Mouse (Mus musculus): ENCODE data around the gene Dhcr7. TPM values are rescaled to one million over a fixed set of nuclear protein-coding genes. Genes with fewer than 3 reads are reported as not detected.

Dhcr7 gene
- total RNA-seq, 2 experiments from 2014 or later: 79.5 to 85.8 TPM

DNA sequence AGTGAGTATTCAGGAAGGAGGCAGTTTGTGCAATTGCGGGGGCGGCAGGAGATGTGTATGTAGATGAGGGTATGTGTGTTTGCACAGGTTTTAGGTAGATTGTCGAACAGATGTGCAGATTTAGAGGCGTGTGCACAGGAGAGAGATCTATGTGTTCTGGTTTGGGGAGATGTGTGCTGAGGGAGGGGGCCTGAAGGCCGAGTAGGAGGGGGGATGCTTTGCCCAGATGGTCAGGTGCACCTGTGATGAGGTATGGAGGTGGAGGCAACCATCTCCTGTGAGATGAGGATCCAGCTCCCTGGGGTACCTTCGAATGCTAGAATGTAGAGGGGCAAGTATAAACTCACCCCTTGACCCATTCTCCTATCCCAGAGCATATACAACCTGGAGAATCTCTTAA lies 7.5 kb downstream of the Dhcr7 start:
- intact Hi-C loops (cut with DNase I): no loop called here
- no peak for DNase-seq (ENCODE audit: extremely low spot score in 1 of 2, low spot score in 2 of 2)

DNA sequence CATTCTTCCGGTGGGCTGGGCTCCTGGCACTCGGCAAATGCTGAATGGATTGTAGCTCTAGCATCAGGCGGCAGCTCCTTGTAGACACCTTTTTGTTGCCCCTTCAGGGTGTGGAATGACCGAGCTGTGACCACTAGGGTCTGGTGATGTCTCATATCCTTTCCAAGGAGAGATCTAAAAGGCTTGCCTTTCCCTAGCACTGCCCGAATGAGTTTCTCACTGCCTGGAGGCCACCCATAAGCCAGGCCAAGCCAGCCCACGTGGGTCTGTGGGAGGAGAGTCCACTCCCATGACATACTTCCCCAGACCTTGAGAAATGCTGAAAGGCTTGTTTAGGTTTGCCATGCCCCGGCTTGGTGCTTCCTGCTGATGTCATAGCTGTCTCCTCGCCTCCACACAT lies 9.3 kb downstream of the Dhcr7 start:
- intact Hi-C loops (cut with DNase I): no loop called here

DNA sequence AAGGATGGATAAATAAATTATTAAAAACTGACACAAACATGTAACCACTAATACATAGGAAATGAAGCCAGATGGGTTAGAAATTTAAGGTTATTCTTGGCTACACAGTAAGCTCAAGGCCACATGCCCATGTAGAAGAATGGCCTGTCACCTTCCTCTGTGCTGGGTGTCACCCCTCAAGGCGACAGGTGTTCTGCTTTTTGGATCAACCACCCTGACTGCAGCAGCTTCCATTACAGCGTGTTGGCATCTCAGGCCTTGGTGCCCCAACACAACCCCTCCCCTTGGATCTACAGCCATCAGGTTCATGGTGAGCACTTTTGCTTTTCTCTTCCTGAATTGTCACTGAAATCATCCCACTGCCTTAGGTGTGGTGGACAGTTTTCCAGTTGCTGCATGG lies 9.7 kb downstream of the Dhcr7 start:
- no peak for DNase-seq (ENCODE audit: extremely low spot score in 1 of 2, low spot score in 2 of 2)
- intact Hi-C loops (cut with DNase I): no loop called here

More for the DNA sequence above, 9.3 kb downstream of the Dhcr7 start:
- DNase-seq (ENCODE audit: extremely low spot score in 1 of 2, low spot score in 2 of 2): peak in 1 of 2 experiments; percentile 32

DNA sequence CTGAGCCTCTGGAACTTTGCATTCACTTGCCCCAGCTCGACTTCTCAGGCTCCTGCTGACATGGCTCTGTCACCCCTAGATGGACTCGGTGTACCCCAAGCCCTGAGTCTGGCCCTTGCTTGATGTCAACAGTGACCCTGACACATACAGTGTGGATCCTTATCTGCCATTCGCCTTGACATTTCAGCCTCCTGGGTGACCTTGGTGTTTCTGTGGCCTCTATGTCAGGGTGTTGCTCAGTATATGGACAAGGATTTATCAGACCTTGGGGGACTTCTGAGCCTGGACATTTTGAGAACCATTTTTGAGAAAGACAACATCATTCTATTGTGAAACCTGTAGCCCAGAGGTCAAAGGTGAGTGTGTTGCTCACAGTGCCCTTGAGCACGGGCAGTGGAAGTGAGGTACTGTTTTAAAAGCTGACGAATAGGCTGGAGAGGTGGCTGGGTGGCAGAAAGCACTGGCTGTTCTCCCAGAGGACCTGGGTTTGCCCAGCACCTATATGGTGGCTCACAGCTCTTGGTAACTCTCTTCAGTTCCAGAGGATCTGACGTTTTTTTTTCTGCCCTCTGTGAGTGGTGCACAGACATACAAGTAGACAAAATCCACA lies 10.7 kb downstream of the Dhcr7 start:
- intact Hi-C loops (cut with DNase I): no loop called here
- no peak for DNase-seq (ENCODE audit: extremely low spot score in 1 of 2, low spot score in 2 of 2)

DNA sequence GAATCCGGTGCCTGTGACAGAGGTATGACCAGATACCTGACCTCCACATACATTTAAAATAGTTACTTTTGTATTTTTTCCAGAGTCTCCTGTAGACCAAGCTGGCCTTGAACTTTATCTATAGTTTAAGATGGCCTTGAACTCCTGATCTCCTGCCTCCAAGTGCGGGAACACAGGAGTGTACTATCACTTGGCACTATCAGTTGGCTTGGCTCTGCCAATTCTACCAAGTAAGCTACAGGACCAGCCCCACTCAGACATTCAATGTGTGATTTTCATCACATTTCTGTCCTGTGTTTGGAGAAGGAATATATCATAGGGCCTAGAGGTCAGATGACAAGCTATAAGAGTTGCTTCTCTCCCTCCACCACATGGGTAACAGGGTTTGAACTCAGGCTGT lies 11.4 kb downstream of the Dhcr7 start:
- DNase-seq (ENCODE audit: extremely low spot score in 1 of 2, low spot score in 2 of 2): no peak
- intact Hi-C loops (cut with DNase I): no loop called here

DNA sequence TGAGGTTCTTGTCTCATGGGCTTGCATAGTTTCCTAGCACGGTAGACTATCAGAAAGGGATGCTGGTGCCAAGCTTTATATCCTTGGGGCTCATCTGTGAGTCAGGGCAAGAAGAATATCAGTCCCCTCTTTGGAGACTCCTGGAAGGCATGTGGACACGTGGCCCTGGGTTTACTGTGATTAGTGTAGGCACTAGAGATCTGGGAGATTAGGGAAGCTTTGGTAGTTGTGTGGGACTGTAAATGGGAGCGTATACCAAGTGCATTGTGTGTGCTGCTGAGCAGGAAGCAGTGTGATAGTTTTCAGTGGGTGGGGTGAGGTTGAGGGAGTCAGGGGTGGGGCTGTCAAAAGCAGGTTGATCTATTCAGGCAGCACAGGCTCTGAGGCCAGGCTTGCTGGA lies 12.0 kb downstream of the Dhcr7 start:
- peak in 1 of 2 experiments; percentile 11 for DNase-seq (ENCODE audit: extremely low spot score in 1 of 2, low spot score in 2 of 2)
- intact Hi-C loops (cut with DNase I): no loop called here

DNA sequence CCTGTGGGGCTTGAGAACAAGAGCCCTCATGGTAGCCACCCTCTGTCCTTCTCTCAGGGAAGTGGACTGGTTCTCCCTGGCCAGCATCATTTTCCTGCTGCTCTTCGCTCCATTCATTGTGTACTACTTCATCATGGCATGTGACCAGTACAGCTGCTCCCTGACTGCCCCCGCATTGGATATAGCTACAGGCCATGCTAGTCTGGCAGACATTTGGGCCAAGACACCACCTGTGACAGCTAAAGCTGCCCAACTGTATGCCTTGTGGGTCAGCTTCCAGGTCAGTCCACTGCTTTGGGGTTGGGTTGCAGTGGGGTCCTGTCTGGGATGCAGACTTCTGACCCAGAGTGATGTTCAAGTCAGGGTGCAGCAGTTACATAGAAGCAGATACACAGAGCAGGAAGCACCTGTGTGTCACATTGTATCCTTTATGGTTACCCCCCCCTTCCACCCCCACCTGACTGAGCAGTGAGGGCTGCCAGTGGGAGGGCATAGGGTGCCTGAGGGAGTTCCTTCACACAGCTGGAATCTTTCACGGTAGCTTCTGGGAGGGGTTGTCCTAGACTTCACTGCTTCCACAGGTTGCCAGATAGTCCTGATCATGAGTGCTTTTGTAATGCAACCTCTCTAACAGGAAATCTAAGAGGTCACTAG lies 14.9 kb downstream of the Dhcr7 start:
- intact Hi-C loops (cut with DNase I): no loop called here
- DNase-seq (ENCODE audit: extremely low spot score in 1 of 2, low spot score in 2 of 2): peak in 1 of 2 experiments; percentile 7

DNA sequence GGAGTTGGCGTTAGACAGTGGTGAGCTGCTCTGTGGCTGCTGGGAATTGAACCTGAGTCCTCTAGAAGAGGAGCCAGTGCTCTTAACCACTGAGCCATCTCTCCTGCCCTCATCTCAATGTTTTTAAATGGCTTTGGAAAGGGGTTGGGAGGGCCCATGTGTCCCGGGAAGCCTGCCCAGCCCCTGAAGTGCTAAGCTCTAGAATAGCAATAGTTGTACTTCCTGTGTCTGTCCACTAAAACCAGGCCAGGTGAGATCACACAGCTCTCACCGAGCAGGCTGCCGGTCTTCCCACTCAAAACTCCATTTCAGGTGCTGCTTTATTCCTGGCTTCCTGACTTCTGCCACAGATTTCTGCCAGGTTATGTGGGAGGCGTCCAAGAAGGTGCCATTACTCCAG lies 17.2 kb downstream of the Dhcr7 start:
- no peak for DNase-seq (ENCODE audit: extremely low spot score in 1 of 2, low spot score in 2 of 2)
- intact Hi-C loops (cut with DNase I): no loop called here

DNA sequence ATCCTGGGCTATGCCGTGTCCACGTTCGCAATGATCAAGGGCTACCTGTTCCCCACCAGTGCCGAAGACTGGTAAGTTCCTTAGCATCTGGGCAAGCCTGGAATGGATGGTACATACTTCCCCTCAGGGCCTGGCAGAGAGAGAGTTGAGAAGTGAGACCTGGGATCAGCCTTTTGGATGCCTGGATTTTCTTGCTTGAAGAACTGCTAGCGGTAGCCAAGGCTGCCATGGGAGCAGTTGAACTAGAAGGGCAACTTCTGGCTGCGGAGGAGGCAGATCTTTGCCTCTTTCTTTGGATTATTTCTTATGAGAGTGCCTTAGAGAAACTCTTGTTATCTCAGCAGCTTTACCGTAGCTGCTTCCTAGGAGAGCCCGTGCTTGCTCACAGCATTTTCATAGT lies 18.4 kb downstream of the Dhcr7 start:
- intact Hi-C loops (cut with DNase I): no loop called here
- DNase-seq (ENCODE audit: extremely low spot score in 1 of 2, low spot score in 2 of 2): no peak

DNA sequence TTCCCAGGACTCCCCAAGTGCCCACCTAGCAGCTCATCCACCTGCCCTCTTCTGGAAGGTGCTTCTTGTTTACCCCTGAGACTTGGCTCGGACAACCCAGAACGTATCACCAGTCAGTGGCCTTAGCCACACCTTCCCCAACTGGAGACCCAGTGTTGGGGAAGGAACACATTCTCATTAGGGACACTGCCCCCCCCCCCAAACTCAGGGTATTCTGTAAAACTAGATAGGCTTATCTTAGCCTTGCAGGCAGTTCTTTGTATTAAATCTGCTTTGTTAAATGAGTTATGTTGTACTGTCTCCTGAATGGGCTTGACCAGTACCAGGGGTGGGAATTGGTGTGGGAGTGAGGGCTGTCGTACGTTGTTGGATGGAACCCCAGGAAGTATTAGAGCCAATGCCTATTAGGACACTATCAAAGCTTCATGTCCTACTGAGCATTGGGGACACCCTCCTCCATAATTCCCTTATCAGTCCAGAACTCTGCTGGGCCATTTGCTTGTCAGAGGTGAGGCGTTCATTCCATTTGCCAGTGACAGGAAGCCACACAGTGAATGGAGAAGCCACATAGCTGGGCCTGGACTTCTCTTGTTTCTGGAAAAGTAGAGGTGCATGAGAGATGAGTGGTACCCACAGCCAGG lies 25.3 kb downstream of the Dhcr7 start:
- intact Hi-C loops (cut with DNase I): no loop called here

DNA sequence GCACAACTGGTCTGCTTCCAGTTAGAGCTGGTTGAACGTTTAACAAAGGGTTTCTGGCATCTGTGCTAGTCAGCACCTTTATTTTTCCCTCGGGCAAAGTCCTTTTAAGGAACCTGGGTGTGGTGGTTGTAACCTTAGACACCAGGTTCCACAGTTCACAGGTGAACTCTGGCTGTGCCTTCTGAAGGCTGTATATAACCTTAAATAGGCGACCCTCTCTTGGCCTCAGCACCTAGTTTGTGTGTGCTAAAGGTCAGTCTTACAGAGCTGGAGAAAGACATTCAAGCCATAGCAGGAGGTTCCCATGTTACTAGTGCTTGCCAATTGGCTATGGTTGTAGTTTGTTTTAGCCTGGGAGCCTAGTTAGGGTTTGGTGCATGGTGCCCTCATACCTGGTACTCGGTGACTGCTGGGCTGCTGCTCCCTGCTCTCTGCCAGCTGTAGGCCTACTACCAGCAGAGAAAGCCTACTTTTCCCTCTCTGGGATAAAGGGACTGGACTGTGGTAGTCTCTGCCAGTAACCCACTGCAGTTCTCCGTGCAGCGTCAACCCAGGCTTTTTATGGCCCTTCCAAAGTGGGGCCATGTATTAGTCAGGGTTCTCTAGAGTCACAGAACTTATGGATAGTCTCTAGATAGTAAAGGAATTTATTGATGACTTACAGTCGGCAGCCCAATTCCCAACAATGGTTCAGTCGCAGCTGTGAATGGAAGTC lies 26.0 kb downstream of the Dhcr7 start:
- intact Hi-C loops (cut with DNase I): no loop called here
- no peak for DNase-seq (ENCODE audit: extremely low spot score in 1 of 2, low spot score in 2 of 2)

More for the DNA sequence above, 25.3 kb downstream of the Dhcr7 start:
- no peak for DNase-seq (ENCODE audit: extremely low spot score in 1 of 2, low spot score in 2 of 2)

DNA sequence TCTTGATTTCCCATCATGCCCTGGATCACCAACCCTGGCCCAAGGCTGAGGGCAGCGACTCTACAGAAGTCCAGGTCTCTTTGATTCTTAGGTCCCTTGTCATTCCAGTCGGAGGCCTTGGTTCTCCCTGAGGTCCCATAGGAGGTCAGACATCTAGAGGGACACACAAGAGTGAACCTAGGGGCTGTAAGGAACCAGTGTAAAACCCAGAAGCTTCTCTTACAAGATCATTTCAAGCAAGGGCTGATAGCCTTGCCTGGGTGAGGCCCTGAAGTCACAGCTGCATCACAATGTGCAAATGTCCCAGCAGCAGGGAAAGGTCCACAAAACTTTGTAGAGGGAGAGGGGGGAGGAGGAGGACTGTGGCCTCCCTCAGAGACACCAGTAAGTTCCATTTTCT lies 43.6 kb downstream of the Dhcr7 start, which contains the start of gene Gm498:
TSS of gene Gm498 (plus strand) at position 301 of the 400 bp plus-strand sequence.
- intact Hi-C loops (cut with DNase I): no loop called here
- DNase-seq (ENCODE audit: extremely low spot score in 1 of 2, low spot score in 2 of 2): no peak

DNA sequence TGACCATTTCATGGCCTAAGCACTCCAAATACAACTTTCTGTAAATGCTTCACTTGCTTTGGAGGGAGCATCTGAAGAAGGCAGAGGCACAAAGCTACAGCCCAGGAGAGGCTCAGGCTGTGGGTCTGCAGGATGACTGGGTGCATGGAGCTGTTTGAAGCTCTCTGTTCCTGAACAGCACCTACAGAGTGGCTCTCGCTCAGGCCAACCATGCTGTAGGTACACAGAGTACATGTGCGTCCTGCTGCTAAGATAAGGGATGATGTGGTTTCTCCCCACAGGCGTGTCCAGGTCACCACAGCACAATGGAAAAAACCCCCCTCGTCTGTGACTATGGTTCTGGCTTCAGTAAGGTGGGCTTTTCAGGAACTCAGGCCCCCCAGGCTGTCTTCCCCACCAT lies 45.9 kb downstream of the Dhcr7 start:
- no peak for DNase-seq (ENCODE audit: extremely low spot score in 1 of 2, low spot score in 2 of 2)
- intact Hi-C loops (cut with DNase I): no loop called here

DNA sequence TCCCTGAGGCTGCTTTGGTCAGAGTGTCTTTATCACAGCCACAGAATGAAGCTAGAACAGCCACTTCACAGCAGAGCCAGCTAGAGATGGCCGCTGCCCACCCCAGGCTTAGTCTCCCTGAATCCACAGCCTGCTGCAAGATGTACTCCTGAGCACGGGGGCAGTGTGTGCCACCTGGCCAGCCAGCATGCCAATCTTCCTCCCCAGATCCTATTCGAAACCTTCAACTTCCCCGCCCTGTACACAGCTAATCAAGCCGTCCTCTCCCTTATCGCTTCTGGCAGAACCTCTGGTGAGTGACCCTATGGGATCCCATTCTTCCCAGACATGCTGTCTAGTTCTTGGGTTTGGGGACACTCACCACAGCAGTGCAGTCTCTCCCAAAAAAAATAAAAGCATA lies 60.8 kb downstream of the Dhcr7 start:
- intact Hi-C loops (cut with DNase I): no loop called here

DNA sequence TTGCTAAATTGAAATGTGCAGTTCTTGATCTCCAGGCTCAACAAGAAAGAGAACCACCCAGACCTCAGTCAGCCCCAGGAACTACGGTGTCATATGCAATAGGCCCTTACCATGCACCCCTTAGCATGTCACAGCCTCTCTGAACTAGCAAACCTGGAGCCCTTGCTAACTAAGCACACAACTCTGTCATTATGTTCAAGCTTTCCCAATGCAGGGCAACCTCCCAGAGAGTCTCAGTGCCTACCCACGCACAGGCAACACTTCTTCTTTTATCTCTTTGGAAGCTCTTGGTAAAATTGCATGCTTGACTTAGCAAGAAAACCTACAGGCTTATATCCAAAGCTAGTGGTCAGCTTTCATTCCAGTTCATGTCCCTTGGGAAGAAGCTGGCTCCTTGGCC lies 68.2 kb downstream of the Dhcr7 start:
- DNase-seq (ENCODE audit: extremely low spot score in 1 of 2, low spot score in 2 of 2): no peak
- intact Hi-C loops (cut with DNase I): loop anchor here (10.0 kb wide), 1 partner anchor 314 kb away; no protein-coding TSS in a partner anchor

More for the DNA sequence above, 60.8 kb downstream of the Dhcr7 start:
- no peak for DNase-seq (ENCODE audit: extremely low spot score in 1 of 2, low spot score in 2 of 2)

DNA sequence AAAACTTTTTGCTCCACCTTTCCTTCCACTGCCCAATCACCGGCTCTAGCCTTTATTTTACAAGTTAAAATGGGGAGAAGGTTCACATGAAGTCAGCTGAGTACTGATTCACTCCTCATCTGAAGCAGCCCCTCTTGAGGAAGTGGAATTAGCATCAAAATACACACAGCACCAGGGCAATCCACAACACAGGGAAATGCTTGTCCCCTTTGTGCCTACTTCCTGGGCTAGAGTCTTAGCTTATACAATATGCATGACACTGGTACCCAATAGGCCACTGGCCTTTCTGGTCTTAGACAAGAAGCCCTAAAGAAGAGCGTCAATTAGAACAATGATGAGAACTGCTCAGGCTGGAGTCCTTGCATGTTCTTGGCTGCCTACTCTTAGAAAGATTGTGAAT lies 69.4 kb downstream of the Dhcr7 start:
- intact Hi-C loops (cut with DNase I): loop anchor here (10.0 kb wide), 1 partner anchor 312 kb away; no protein-coding TSS in a partner anchor
- DNase-seq (ENCODE audit: extremely low spot score in 1 of 2, low spot score in 2 of 2): no peak
